Mouse (Mus musculus) MEL-GATA-1-ER (cell line): ENCODE data around the gene Itln1.

Source experiments
- DNase-seq: peaks from one replicate; pipeline ENCODE4 v3.0.0-alpha.2; 2012; ENCODE audit warnings: low read depth; ENCODE audit errors: extremely low read depth

The Itln1 gene

GRCm38 (mm10) chr1:171535194-171535593, at the start of gene Itln1:
Gene Itln1 (minus strand): TSS chr1:171535294.
- DNase-seq: no peak

- DNase-seq: peak; percentile 85
Measured at GRCm38 (mm10) chr1:171584584-171584983, 49.5 kb upstream of the Itln1 start.

GRCm38 (mm10) chr1:171577168-171577567, 42.1 kb upstream of the Itln1 start:
- no peak for DNase-seq

GRCm38 (mm10) chr1:171568436-171568835, 33.3 kb upstream of the Itln1 start:
- no peak for DNase-seq

- DNase-seq: peak; percentile 78
Measured at GRCm38 (mm10) chr1:171566777-171567176, 31.7 kb upstream of the Itln1 start.

- no peak for DNase-seq
Measured at GRCm38 (mm10) chr1:171565888-171566287, 30.8 kb upstream of the Itln1 start.

GRCm38 (mm10) chr1:171564247-171564646, 29.2 kb upstream of the Itln1 start:
- peak; percentile 77 for DNase-seq

GRCm38 (mm10) chr1:171563042-171563441, 27.9 kb upstream of the Itln1 start:
- no peak for DNase-seq

GRCm38 (mm10) chr1:171561639-171562225, 26.6 kb upstream of the Itln1 start:
- DNase-seq: no peak

GRCm38 (mm10) chr1:171561200-171561599, 26.1 kb upstream of the Itln1 start:
- DNase-seq: peak; percentile 49

- DNase-seq: no peak
Measured at GRCm38 (mm10) chr1:171560262-171560661, 25.2 kb upstream of the Itln1 start.

GRCm38 (mm10) chr1:171558898-171559297, 23.8 kb upstream of the Itln1 start, which contains the start of gene Cd244a:
Gene Cd244a (plus strand): TSS chr1:171559193.
- DNase-seq: no peak

GRCm38 (mm10) chr1:171558407-171558806, 23.3 kb upstream of the Itln1 start:
- no peak for DNase-seq

- DNase-seq: no peak
Measured at GRCm38 (mm10) chr1:171556366-171556765, 21.3 kb upstream of the Itln1 start.

- DNase-seq: no peak
Measured at GRCm38 (mm10) chr1:171553359-171554341, 18.6 kb upstream of the Itln1 start.

GRCm38 (mm10) chr1:171552230-171552629, 17.1 kb upstream of the Itln1 start:
- DNase-seq: no peak

- DNase-seq: peak; percentile 52
Measured at GRCm38 (mm10) chr1:171551326-171551725, 16.2 kb upstream of the Itln1 start.

GRCm38 (mm10) chr1:171540694-171541093, 5.6 kb upstream of the Itln1 start:
- no peak for DNase-seq

- no peak for DNase-seq
Measured at GRCm38 (mm10) chr1:171534557-171534956, 537 bp downstream of the Itln1 start.

- DNase-seq: no peak
Measured at GRCm38 (mm10) chr1:171532830-171533229, 2.3 kb downstream of the Itln1 start.

- no peak for DNase-seq
Measured at GRCm38 (mm10) chr1:171531367-171531766, 3.7 kb downstream of the Itln1 start.

GRCm38 (mm10) chr1:171515557-171515956, 19.5 kb downstream of the Itln1 start:
- no peak for DNase-seq
